Mouse (Mus musculus): ENCODE measurements around the gene Ccm2l. TPM values are rescaled to one million over a fixed set of nuclear protein-coding genes. Genes with fewer than 3 reads are reported as not detected.

Gene Ccm2l
- polyA plus RNA-seq, 1 experiment from 2014 or later, result 1.7 TPM

DNA sequence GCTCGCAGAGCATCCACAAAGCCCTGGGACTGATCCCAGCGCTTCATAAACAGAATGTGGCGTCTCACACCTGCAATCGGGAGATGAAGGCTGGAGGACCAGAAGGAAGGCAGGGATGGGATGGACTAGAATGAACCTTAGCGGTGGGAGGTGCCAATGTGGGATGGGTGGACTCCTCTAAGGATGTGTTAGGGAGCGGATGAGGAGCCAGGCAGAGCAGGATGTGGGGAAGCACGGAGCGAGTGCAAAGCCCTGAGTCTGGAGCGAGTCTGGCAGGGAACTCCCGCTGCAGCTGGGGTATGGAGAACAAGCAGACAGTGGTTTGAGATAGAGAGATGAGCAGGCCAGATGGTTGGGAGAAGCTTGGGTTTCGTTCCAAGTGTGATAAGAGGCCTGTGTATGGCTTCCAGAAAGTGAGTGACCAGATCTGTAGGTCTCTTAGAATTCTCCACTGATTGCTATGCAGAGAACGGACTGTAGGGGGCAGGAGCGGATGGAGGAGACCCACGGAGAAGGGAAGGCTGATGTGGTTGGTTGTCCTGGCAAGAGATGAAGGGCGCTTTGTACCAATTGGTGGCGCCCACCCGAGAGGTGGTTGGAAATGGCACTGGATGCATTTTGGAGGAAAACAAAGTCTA lies 17.8 kb upstream of the Ccm2l start:
- Histone ChIP-seq H3K4me3 (ENCODE audit: low read depth, low read length) (no peak overlapping the region), H3K27me3 (ENCODE audit: control insufficient read depth, insufficient read depth, low read length) (peaks cover 12% of the 10 kb centered on the region), H3K9me3 (replicated peaks; ENCODE audit: control insufficient read depth, low read length) (no peaks in the 10 kb centered on the region), H3K9ac (replicated peaks; ENCODE audit: low read length) (no peak overlapping the region), H3K36me3 (replicated peaks; ENCODE audit: control insufficient read depth, insufficient read depth, low read depth, low read length) (no peaks in the 10 kb centered on the region), H3K4me1 (ENCODE audit: control insufficient read depth, insufficient read depth, low read length) (no peaks in the 10 kb centered on the region), H3K27ac (replicated peaks; ENCODE audit: low read depth, low read length) (no peak overlapping the region), H3K4me2 (ENCODE audit: low read depth, low read length) (no peak overlapping the region)
- WGBS, result 46% methylated on average over 17 of the region's 17 CpGs
- DNase-seq (ENCODE audit: low spot score), result peak; percentile 64
- no peak for ATAC-seq (replicated peaks; ENCODE audit: insufficient number of reproducible peaks, low FRiP score, low TSS enrichment, low read depth)

DNA sequence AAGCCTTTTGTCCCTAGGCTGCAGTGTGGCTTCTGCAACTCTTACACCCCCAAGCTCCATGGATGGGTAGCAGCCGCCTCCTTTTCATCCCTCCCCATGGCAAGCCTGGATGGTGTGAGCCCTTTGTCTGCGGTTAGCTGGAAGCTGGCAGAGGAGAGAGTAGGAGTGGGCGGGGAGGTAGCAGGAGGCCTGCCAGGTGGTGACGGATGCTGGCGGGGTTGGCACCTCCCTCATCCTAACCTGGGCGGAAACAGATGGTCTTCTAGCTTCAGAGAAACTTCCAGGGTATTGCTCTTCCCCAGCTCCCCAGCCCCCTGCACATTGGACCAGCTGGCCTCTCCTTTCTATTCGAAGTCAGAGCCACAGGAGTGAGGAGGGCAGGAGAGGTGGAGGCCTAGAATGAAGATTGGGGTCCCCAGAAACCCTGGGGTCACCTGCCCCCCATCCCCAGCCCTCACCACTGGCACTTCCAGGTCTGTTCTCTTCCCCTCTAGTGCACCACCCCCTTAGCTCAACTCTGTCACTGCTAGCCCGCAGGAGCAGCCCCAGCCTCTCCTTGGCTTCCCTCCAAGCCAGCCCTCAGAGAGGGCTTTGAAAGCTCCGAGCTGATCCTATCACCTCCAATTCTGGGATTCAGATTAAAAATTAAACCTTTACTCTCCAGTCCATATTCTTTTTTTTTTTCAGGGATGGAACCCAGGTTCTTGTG lies 16.3 kb upstream of the Ccm2l start:
- Histone ChIP-seq H3K9me3 (replicated peaks; ENCODE audit: control insufficient read depth, low read length) (no peaks in the 10 kb centered on the region), H3K27me3 (ENCODE audit: control insufficient read depth, insufficient read depth, low read length) (peaks cover 18% of the 10 kb centered on the region), H3K27ac (replicated peaks; ENCODE audit: low read depth, low read length) (no peak overlapping the region), H3K36me3 (replicated peaks; ENCODE audit: control insufficient read depth, insufficient read depth, low read depth, low read length) (no peaks in the 10 kb centered on the region), H3K9ac (replicated peaks; ENCODE audit: low read length) (no peak overlapping the region), H3K4me2 (ENCODE audit: low read depth, low read length) (no peak overlapping the region), H3K4me1 (ENCODE audit: control insufficient read depth, insufficient read depth, low read length) (no peaks in the 10 kb centered on the region), H3K4me3 (ENCODE audit: low read depth, low read length) (no peak overlapping the region)
- ATAC-seq (replicated peaks; ENCODE audit: insufficient number of reproducible peaks, low FRiP score, low TSS enrichment, low read depth), result no peak
- WGBS, result 61% methylated on average over 9 of the region's 9 CpGs
- DNase-seq (ENCODE audit: low spot score), result no peak

DNA sequence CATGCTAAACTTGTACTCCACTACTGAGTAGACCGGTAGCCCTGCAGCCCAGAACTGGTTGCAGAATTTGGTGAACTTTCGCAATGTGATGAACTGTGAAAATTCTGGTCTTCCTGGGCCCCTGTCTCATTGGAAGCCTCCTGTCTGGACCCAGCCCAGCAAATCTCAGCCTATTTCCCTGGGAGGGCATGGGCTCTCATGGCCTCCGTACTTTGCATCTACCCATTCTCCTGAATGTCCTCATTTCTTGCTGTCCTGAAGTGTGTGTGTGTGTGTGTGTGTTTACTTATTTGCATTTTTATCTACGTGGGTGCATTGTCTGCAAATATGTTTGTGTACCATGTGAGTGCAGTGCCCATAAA lies 15.8 kb upstream of the Ccm2l start:
- Histone ChIP-seq H3K9ac (replicated peaks; ENCODE audit: low read length) (no peak overlapping the region), H3K27ac (replicated peaks; ENCODE audit: low read depth, low read length) (no peak overlapping the region), H3K36me3 (replicated peaks; ENCODE audit: control insufficient read depth, insufficient read depth, low read depth, low read length) (no peaks in the 10 kb centered on the region), H3K4me1 (ENCODE audit: control insufficient read depth, insufficient read depth, low read length) (no peaks in the 10 kb centered on the region), H3K9me3 (replicated peaks; ENCODE audit: control insufficient read depth, low read length) (no peaks in the 10 kb centered on the region), H3K4me3 (ENCODE audit: low read depth, low read length) (no peak overlapping the region), H3K4me2 (ENCODE audit: low read depth, low read length) (no peak overlapping the region), H3K27me3 (ENCODE audit: control insufficient read depth, insufficient read depth, low read length) (peaks cover 18% of the 10 kb centered on the region)
- ATAC-seq (replicated peaks; ENCODE audit: insufficient number of reproducible peaks, low FRiP score, low TSS enrichment, low read depth), result no peak
- 91% methylated on average over 4 of the region's 4 CpGs for WGBS
- no peak for DNase-seq (ENCODE audit: low spot score)

DNA sequence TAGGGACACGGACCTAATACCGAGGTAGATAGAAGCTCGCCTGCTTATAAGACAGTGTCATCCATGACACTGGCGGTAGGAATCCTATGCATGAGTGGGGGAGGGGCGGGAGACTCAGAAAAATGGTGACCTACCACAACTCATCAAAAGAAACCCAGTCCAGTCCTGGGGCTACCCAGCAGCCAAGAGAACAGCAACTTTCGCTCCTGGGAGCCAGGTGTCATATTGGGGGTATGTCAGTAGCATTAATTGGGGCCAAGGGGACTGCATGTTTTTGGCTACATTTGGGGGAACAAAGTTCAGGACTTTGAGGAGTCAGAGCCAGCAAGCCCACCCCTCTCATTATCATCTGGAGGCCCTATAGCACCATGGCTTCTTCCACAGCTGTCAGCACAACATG lies 14.7 kb upstream of the Ccm2l start:
- Histone ChIP-seq H3K9ac (replicated peaks; ENCODE audit: low read length) (no peak overlapping the region), H3K4me1 (ENCODE audit: control insufficient read depth, insufficient read depth, low read length) (no peaks in the 10 kb centered on the region), H3K36me3 (replicated peaks; ENCODE audit: control insufficient read depth, insufficient read depth, low read depth, low read length) (no peaks in the 10 kb centered on the region), H3K4me3 (ENCODE audit: low read depth, low read length) (no peak overlapping the region), H3K27ac (replicated peaks; ENCODE audit: low read depth, low read length) (no peak overlapping the region), H3K27me3 (ENCODE audit: control insufficient read depth, insufficient read depth, low read length) (peaks cover 18% of the 10 kb centered on the region), H3K9me3 (replicated peaks; ENCODE audit: control insufficient read depth, low read length) (no peaks in the 10 kb centered on the region), H3K4me2 (ENCODE audit: low read depth, low read length) (no peak overlapping the region)
- 85% methylated on average over 6 of the region's 6 CpGs for whole genome bisulfite sequencing
- no peak for DNase-seq (ENCODE audit: low spot score)
- ATAC-seq (replicated peaks; ENCODE audit: insufficient number of reproducible peaks, low FRiP score, low TSS enrichment, low read depth), result no peak

DNA sequence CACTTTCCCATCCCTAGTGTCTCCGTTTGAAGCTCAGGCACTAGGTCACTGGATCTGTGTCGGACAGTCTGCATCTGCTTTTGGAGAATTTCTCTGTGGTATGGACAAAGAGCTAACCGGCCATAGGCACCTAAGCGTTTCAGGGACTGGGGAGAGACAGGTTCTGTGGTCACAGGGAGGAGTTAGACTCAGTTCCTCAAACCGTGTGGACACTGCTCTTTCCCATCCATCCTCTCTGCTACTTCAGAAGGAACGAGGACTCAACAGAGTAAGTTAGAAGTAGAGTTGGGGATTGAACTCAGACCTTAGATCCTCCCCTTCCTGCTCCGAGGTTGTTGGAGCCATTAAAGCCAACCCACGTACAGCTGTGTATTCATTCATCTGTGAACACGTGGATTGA lies 14.2 kb upstream of the Ccm2l start:
- 81% methylated on average over 9 of the region's 9 CpGs for WGBS
- Histone ChIP-seq H3K36me3 (replicated peaks; ENCODE audit: control insufficient read depth, insufficient read depth, low read depth, low read length) (no peaks in the 10 kb centered on the region), H3K4me1 (ENCODE audit: control insufficient read depth, insufficient read depth, low read length) (no peaks in the 10 kb centered on the region), H3K27ac (replicated peaks; ENCODE audit: low read depth, low read length) (no peak overlapping the region), H3K4me3 (ENCODE audit: low read depth, low read length) (no peak overlapping the region), H3K4me2 (ENCODE audit: low read depth, low read length) (no peak overlapping the region), H3K9me3 (replicated peaks; ENCODE audit: control insufficient read depth, low read length) (no peaks in the 10 kb centered on the region), H3K9ac (replicated peaks; ENCODE audit: low read length) (no peak overlapping the region), H3K27me3 (ENCODE audit: control insufficient read depth, insufficient read depth, low read length) (peaks cover 18% of the 10 kb centered on the region)
- ATAC-seq (replicated peaks; ENCODE audit: insufficient number of reproducible peaks, low FRiP score, low TSS enrichment, low read depth) (no peak), DNase-seq (ENCODE audit: low spot score) (no peak)

DNA sequence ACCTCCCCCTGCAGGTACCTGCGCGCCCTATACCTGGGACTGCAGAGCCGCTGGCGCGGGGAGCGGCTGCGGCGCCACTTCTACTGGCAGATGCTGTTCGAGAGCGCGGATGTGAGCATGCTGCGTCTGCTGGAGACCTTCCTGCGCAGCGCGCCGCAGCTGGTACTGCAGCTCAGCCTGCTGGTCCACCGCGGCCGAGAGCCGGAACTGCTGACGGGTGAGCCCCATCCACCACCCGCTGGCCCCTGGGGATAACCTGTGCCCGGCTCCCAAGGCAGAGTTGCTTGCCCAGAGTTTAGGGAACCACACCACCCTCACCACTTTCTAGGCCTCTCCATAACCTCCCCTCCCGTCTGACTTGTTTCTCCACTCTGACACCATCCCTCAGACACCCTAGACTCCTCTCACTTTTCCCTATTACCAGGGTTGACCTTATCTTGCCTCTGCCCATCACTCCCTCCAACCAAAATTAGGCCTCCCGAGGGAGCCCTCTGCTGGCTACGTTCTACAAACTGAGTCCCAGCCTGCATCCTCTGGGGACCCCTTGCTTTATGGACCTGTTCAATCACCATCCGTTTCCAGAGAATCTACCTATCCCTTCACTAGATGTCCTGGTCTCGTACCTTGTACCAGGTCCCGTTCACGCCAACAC lies 12.9 kb upstream of the Ccm2l start:
- Histone ChIP-seq H3K9ac (replicated peaks; ENCODE audit: low read length) (no peak overlapping the region), H3K36me3 (replicated peaks; ENCODE audit: control insufficient read depth, insufficient read depth, low read depth, low read length) (no peaks in the 10 kb centered on the region), H3K4me3 (ENCODE audit: low read depth, low read length) (no peak overlapping the region), H3K9me3 (replicated peaks; ENCODE audit: control insufficient read depth, low read length) (no peaks in the 10 kb centered on the region), H3K27ac (replicated peaks; ENCODE audit: low read depth, low read length) (no peak overlapping the region), H3K4me1 (ENCODE audit: control insufficient read depth, insufficient read depth, low read length) (no peaks in the 10 kb centered on the region), H3K27me3 (ENCODE audit: control insufficient read depth, insufficient read depth, low read length) (peaks cover 18% of the 10 kb centered on the region), H3K4me2 (ENCODE audit: low read depth, low read length) (no peak overlapping the region)
- ATAC-seq (replicated peaks; ENCODE audit: insufficient number of reproducible peaks, low FRiP score, low TSS enrichment, low read depth), result no peak
- DNase-seq (ENCODE audit: low spot score), result no peak
- 8% methylated on average over 30 of the region's 30 CpGs for WGBS

DNA sequence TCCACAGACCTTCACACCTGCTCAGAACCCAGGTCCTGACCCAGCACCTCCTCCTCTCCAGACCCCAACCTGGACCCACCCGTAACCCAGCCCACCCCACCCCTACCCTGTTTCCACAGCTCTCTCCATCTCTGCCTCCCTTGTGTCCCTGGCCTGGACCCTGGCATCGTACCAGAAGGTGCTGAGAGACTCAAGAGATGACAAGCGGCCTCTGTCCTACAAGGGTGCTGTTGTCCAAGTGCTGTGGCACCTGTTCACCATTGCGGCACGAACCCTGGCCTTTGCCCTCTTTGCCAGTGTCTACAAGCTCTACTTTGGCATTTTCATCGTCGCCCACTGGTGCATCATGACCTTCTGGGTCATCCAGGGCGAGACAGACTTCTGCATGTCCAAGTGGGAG lies 11.9 kb upstream of the Ccm2l start:
- no peak for ATAC-seq (replicated peaks; ENCODE audit: insufficient number of reproducible peaks, low FRiP score, low TSS enrichment, low read depth)
- Histone ChIP-seq H3K27me3 (ENCODE audit: control insufficient read depth, insufficient read depth, low read length) (peaks cover 18% of the 10 kb centered on the region), H3K9me3 (replicated peaks; ENCODE audit: control insufficient read depth, low read length) (no peaks in the 10 kb centered on the region), H3K4me1 (ENCODE audit: control insufficient read depth, insufficient read depth, low read length) (no peaks in the 10 kb centered on the region), H3K9ac (replicated peaks; ENCODE audit: low read length) (no peak overlapping the region), H3K27ac (replicated peaks; ENCODE audit: low read depth, low read length) (no peak overlapping the region), H3K36me3 (replicated peaks; ENCODE audit: control insufficient read depth, insufficient read depth, low read depth, low read length) (no peaks in the 10 kb centered on the region), H3K4me3 (ENCODE audit: low read depth, low read length) (no peak overlapping the region), H3K4me2 (ENCODE audit: low read depth, low read length) (no peak overlapping the region)
- WGBS, result 86% methylated on average over 8 of the region's 8 CpGs
- DNase-seq (ENCODE audit: low spot score), result no peak

DNA sequence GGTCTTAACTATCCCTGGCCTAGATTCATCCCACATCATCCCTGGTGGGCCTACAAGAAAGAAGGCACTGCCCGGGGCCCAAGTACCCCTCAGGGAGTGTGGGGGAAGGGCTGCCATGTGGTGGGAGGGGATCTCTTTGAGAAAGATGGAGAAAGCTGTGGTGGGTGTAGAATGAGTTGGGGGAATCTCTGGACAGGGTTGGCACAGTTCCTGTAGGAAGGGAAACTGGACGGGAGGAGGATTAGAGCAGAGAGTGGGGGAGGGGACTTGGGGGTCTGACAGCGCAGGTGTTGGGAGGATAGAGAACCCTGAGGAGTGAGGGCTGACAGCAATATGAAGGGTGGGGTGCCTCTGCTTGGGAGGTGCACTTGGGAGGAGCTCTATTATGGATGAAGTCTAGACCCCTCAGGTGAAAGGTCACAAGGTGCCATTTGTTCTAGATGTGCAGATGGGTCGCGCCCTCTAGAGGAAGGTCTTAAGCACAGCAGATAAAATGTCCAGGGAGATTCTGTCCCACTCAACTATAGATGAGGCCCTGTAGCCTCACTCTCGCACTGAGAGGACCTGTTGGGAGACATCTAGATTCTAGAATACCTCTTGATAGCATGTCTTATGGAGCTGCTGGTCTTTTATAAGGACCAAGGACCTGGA lies 10.4 kb upstream of the Ccm2l start:
- Histone ChIP-seq H3K27ac (replicated peaks; ENCODE audit: low read depth, low read length) (no peak overlapping the region), H3K36me3 (replicated peaks; ENCODE audit: control insufficient read depth, insufficient read depth, low read depth, low read length) (no peaks in the 10 kb centered on the region), H3K9me3 (replicated peaks; ENCODE audit: control insufficient read depth, low read length) (no peaks in the 10 kb centered on the region), H3K4me2 (ENCODE audit: low read depth, low read length) (no peak overlapping the region), H3K4me3 (ENCODE audit: low read depth, low read length) (no peak overlapping the region), H3K9ac (replicated peaks; ENCODE audit: low read length) (no peak overlapping the region), H3K4me1 (ENCODE audit: control insufficient read depth, insufficient read depth, low read length) (no peaks in the 10 kb centered on the region), H3K27me3 (ENCODE audit: control insufficient read depth, insufficient read depth, low read length) (peaks cover 18% of the 10 kb centered on the region)
- DNase-seq (ENCODE audit: low spot score), result no peak
- ATAC-seq (replicated peaks; ENCODE audit: insufficient number of reproducible peaks, low FRiP score, low TSS enrichment, low read depth), result no peak
- 58% methylated on average over 6 of the region's 6 CpGs for WGBS

All from embryonic facial prominence, embryonic 11.5 days (tissue).